Mouse (Mus musculus) cerebellum, adult 8-10 months (tissue): Measurements from ENCODE around the gene Ttc16.

ENCODE experiments used
- DNase-seq: peaks from one replicate; pipeline ENCODE4 v3.0.0; 2022

The Ttc16 gene

GRCm38 (mm10) chr2:32779131-32779530 is 3.7 kb upstream of the Ttc16 start:
- peak; percentile 77 for DNase-seq

DNA sequence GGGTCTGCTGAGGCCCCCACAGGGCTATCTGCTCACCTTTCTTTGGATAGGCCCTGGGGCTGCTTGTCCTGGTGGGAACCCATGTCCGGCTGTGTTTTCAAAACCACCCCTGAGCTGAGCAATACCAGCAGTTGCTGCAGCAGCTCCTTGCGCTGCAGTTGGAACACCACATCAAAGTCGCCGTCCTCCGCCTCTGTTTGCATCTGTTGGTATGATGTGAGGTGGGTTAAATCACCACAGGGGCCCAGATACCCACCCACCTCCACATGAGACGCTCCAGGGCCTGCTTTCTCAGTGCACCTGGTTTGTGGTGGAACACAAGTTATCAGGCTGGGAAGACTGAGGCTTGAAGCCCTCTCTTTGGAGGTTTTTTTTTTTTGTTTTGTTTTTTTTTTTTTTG is 2.6 kb upstream of the Ttc16 start:
- DNase-seq: no peak

DNA sequence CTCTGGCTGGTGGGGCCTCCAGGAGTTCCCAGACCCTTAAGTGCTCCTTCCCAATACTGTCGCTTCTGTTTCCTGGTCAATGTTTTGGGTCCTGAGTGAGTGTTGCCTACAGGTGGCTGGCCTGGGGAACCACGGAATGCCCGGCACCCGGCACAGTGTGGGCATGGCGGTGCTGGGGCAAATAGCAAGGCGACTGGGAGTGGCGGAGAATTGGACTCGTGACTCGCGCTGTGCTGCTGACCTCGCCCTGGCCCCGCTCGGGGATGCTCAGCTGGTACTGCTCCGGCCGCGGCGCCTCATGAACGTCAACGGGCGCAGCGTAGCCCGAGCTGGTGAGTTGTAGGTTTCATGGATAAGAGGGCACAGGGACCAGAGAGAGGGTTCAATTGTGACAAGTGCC is 759 bp upstream of the Ttc16 start:
- no peak for DNase-seq

DNA sequence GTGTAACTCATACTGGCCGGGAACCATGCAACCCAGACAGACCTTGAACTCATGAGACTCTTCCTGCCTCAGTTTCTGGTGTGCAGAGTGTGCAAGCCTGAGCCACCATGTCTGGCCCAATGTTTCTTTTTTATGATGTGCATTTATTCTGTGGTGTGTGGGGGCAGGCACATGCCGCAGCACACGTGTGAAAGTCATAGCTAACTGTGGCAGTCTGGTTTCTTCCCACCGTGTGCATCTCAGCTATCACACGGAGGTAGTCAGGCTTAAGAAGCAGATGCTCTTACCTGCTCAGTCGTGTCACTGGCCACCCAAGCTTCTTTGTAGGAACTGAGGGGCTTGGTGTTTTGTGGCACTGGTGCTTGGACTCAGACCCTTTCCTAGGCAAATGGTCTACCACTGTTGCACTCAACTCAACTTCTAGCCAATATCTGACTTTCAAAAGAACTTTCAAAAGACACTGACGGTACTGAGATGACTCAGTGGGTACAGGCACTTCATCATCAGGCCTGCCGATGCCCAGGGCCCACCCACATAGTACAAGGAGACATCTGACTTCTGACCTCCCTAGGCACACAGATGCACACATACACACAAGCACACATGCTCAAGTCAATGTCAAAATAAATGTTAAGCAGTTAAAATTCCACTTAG is 2.7 kb downstream of the Ttc16 start:
- DNase-seq: no peak

GRCm38 (mm10) chr2:32771886-32772285 is 3.5 kb downstream of the Ttc16 start:
- no peak for DNase-seq

GRCm38 (mm10) chr2:32769327-32770085 is 5.9 kb downstream of the Ttc16 start:
- DNase-seq: no peak

DNA sequence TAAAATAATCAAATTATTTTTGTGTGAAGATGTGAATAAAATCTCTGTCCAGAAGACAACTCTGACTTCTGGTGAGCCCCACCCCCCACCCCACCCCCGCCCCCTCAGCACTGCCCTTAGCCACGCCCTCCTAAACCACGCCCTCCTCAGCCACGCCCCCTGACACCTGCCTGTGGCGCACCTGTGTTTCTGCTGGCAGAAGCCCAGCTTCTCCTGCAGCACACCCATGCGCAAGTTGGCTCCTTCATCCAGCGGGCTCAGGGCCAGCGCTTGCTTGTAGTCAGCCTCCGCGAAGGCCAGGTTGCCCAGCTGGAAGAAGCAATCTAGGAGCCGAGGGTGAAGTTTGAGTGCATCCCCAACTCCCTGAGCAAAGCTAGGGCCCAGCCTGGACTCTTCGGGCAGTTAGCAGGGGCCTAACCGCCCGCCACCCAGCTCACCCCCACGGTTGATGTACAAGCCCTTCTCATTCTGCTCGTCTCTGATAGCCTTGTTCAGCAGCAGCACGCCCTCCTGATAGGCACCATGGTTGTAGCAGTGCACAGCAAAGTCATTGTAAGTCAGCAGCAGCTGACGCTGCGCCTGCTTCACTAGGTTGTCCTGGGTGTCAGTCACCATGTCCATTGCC is 6.7 kb downstream of the Ttc16 start:
- DNase-seq: no peak

GRCm38 (mm10) chr2:32767241-32767640 is 8.2 kb downstream of the Ttc16 start:
- DNase-seq: no peak

DNA sequence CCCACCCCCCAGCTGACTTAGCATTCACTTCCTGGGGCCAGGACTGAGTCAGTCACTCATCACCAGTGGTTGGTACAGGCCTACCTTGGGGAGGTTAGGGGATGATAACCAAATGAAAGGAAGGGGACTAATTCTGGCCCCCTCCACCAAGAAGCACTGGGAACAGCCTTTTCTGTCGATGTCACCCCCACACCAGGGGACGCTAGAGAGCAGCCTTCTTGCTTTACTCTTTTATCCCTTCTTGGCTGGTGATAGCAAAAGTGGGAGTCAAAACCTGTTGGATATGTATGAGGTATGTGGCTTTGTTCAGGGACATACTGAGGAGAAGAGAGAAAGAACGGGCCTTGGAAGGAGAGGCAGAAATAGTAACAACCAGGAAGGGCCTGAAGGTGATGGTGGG is 12.1 kb downstream of the Ttc16 start:
- no peak for DNase-seq

GRCm38 (mm10) chr2:32761859-32762258 is 13.6 kb downstream of the Ttc16 start:
- DNase-seq: no peak

GRCm38 (mm10) chr2:32761361-32761760 is 14.1 kb downstream of the Ttc16 start:
- DNase-seq: no peak

DNA sequence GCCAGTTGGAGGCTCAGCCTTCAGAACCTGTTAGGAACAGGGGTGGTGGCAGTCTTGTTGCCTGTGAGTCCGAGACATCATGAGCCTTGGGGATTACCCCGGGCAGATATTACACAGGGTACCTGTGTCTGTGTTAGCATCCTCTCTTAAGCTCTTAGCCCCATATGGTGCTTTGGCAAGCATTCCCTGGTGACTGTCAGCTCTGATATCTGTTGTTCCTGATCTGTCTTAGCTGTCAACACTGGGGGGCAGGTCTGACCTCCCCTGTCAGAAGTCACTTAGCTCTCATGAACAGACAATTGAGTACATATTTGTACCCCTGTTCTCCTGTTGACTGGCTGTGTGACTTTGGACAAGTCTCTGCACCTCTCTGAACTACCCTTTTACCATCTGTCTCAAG is 16.4 kb downstream of the Ttc16 start:
- DNase-seq: no peak

DNA sequence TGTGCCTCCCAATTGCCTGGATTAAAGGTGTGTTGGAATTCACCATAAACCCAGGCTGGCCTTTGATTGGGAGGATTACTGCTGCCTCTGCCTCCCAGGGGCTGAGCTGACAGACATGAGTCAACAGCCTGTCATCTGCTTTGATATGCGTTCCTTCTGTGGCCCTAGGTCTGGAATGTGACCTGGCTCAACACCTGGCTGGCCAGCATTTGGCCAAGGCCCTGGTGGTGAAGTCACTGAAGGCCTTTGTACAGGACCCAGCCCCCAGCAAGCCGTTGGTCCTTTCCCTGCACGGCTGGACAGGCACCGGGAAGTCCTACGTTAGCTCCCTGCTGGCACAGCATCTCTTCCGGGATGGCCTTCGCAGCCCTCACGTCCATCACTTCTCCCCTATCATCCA is 16.9 kb downstream of the Ttc16 start:
- DNase-seq: no peak

DNA sequence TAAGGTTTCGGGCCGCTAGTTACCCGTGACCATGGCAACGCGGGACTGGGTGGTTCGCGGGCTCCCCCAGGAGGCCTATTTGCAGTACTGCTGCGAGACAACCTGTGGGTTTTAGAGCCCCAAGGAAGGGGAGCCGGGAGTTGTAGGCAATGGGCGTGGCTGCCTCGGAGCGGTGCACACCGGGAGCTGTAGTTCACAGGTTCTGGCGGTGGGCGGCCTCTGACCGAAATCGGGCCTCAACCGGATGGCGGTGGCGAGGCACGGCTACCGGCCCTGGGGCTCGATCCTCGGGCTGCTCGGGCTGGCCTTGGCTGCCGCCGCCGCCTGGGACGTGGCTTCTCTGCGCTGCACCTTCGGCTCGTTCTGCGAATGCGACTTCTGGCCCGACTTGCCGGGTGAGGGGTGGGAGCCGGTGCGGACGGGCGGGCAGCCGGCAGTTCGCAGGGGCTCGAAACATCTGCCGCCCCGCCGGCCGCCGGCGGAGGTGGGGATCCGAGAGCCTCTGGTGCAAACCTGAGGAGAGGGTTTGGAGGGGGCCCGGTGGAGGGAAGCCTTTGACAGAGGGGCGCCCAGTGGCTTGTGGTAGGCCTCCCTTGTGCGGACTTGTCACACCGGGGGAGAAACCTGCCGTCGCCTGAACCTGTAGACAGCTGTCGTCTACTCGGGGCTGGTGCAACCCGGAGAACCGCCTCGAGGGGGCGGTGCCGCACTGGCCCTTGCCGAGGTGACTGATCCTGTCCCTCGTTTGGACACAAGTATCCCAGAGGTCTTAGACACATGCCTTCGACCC is 18.2 kb downstream of the Ttc16 start, which contains the start of gene Tor2a:
Gene Tor2a (plus strand): TSS at position 179 of the 790 bp plus-strand sequence.
- DNase-seq: peak; percentile 95

GRCm38 (mm10) chr2:32756674-32757055 is 18.8 kb downstream of the Ttc16 start:
- no peak for DNase-seq

DNA sequence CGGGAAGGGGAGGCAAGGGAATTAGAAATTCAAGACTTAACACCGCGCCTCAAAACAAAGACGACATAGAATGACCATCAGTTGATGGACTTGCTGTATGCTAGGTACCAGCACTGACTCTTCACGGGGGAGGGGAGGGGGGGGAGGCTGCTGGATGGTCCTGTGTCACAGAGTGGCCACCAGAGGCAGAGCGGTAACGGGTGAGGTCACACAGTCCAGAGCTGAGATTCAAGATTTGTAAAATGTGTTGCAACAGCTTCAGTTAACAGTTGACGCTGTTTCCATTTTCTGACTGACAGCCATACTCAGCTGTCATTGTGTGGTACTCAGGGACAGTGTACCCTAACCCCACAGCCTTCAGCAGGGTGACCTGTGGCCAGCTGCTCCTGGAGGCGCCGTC is 23.3 kb downstream of the Ttc16 start:
- no peak for DNase-seq

- DNase-seq: no peak
Measured at GRCm38 (mm10) chr2:32751665-32752033, 23.8 kb downstream of the Ttc16 start.

DNA sequence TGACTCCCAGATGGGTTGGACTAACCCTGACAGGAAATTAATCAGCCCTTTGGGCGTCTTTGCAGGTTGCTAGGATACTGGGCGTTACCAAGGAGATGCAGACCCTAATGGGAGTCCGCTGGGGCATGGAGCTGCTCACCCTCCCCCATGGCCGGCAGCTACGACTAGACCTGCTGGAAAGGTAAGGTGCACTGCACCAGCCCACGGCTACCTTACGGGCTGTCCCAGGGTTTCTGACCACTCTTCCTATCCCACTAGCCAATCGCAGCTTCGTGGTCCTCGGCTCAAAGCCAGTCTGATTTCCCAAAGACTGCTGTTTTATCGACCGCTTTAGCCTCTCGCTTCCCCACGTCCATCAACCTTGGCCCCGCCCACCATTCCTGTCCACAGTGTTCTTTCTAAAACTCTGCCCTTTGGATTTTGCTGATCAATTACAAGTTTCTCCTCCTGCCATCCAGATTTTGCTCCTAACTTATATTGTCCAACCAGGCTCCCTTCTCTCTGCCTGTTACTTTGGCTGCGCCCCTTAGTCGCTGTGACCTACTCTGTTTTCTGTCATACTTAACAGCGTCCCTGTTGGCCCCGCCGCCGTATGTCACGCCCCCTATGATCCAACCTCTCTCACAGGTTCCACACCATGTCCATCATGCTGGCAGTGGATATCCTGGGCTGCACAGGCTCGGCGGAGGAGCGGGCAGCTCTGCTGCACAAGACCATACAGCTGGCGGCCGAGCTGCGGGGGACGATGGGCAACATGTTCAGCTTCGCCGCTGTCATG is 24.4 kb downstream of the Ttc16 start:
- DNase-seq: no peak

GRCm38 (mm10) chr2:32750199-32750598 is 25.2 kb downstream of the Ttc16 start:
- DNase-seq: no peak

DNA sequence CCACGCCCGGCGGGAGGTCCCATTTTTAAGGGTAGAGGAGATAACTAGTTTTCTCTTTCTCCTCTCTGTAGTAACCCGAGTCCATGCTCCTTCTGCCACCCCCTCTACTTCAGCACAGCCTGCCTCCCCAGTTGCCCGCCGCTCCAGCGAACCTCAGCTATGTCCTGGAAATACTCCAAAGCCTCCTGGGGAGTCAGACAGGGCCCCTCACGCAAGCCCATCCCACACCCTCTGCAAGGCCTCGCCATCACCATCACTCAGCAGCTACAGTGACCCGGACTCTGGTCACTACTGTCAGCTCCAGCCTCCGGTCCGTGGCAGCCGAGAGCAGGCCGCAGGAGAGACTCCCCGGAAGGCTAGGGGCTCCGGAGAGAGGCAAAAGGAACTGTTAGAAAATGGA is 26.4 kb downstream of the Ttc16 start:
- no peak for DNase-seq

- DNase-seq: no peak
Measured at GRCm38 (mm10) chr2:32744272-32744982, 31.0 kb downstream of the Ttc16 start.

DNA sequence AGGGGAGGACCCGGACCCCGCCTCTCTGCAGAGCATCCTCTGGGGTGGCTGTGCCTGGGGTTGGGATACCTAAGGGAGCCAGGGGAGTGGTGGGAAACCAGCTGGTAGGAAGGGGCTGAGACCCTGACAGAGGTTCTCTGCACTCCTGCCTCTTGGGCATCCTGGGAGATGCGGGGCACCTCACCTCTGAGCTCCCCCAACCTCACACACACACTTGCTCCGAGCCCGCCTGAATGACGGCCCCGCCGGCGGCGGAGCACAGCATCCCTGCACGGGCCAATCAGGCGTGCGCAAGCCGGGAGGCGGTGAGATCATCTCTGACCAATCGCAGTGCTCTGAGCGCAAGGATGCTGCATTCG is 33.3 kb downstream of the Ttc16 start:
- DNase-seq: peak; percentile 88
